Mouse (Mus musculus): ENCODE measurements around the gene Igsf11.

GRCm38 (mm10) chr16:38874481-38874880 lies 18.0 kb upstream of the Igsf11 start:
- TF ChIP-seq ETS1 (IDR thresholded peaks at IDR 0.05; ENCODE audit: low read depth, low read length) (no peak), CTCF (IDR thresholded peaks at IDR 0.05 in 2 of 3, conservative IDR thresholded peaks at IDR 0.05 in 1 of 3; ENCODE audit: control insufficient read depth in 1 of 3, insufficient read depth in 1 of 3, low read depth in 2 of 3, low read length in 3 of 3, poor library complexity in 1 of 3, severe bottlenecking in 1 of 3) (no peak), BHLHE40 (IDR thresholded peaks at IDR 0.05; ENCODE audit: borderline replicate concordance, low read depth, low read length) (no peak), POLR2A (IDR thresholded peaks at IDR 0.05; ENCODE audit: control insufficient read depth in 1 of 2, insufficient read depth in 1 of 2, low read depth in 1 of 2, low read length in 2 of 2, poor library complexity in 1 of 2) (no peak), CHD1 (IDR thresholded peaks at IDR 0.05; ENCODE audit: low read depth, low read length) (no peak)
